8 mouse cellular contexts compared by ENCODE assay signal in genomic region chr15:86184071-86184470, GRCm38 (mm10). TPM values are rescaled to one million over a fixed set of nuclear protein-coding genes. Genes with fewer than 3 reads are reported as not detected.
A peak's percentile ranks its signal among the peaks of the same experiment; 100 is the strongest.
DNase-seq lines count a peak whose midpoint lies in the region; ATAC-seq and TF ChIP-seq lines count a peak whose summit lies in the region.

No protein-coding gene starts in this region.

- no peaks in the 10 kb centered on the region for H3K9me3 ChIP-seq in heart, embryonic 10.5 days
- H3K9me3 ChIP-seq in forebrain, postnatal 0 days (ENCODE audit: low read length): no peaks in the 10 kb centered on the region
- H3K9me3 ChIP-seq in liver, embryonic 14.5 days (ENCODE audit: control insufficient read depth, low read length): no peaks in the 10 kb centered on the region

- H3K4me2 ChIP-seq in forebrain, postnatal 0 days (ENCODE audit: low read depth): peak overlapping the region; percentile 87
- peak overlapping the region; percentile 69 for H3K4me2 ChIP-seq in liver, embryonic 14.5 days (ENCODE audit: low read depth)

- no peak for TF ChIP-seq EP300 in liver, embryonic 14.5 days (IDR thresholded peaks at IDR 0.05; ENCODE audit: low read depth)

- 57% methylated on average over 5 of the region's 5 CpGs for WGBS in heart, embryonic 10.5 days
- 69% methylated on average over 5 of the region's 5 CpGs for WGBS in forebrain, postnatal 0 days
- 38% methylated on average over 5 of the region's 5 CpGs for WGBS in liver, embryonic 14.5 days (ENCODE audit: insufficient replicate concordance)

- no peak for DNase-seq in heart, embryonic 10.5 days (ENCODE audit: low spot score)
- DNase-seq in heart, postnatal 10 days: no peak
- DNase-seq in B cell, adult 2 months: peak; percentile 33 to 46
- DNase-seq in forebrain, postnatal 0 days: no peak
- DNase-seq in liver, embryonic 14.5 days (ENCODE audit: low read depth in 3 of 3, low spot score in 3 of 3): no peak
- no peak for DNase-seq in layer of hippocampus, adult 9-11 months
- DNase-seq in gastrocnemius, adult 8-10 months (ENCODE audit: low spot score in 2 of 2): no peak

- no peak for ATAC-seq in forebrain, postnatal 0 days
- ATAC-seq in liver, embryonic 14.5 days (ENCODE audit: insufficient read depth): no peak
- ATAC-seq in megakaryocyte-erythroid progenitor cell, adult 5-6 weeks (replicated peaks; ENCODE audit: low FRiP score, low TSS enrichment, poor library complexity, severe bottlenecking): no peak

- H3K36me3 ChIP-seq in heart, embryonic 10.5 days: no peaks in the 10 kb centered on the region
- no peaks in the 10 kb centered on the region for H3K36me3 ChIP-seq in forebrain, postnatal 0 days (ENCODE audit: insufficient read depth)
- no peaks in the 10 kb centered on the region for H3K36me3 ChIP-seq in liver, embryonic 14.5 days (replicated peaks; ENCODE audit: control insufficient read depth, insufficient read depth, low read depth)

- H3K27me3 ChIP-seq in heart, embryonic 10.5 days (ENCODE audit: insufficient read depth, poor library complexity, severe bottlenecking): peaks cover 19% of the 10 kb centered on the region
- no peaks in the 10 kb centered on the region for H3K27me3 ChIP-seq in forebrain, postnatal 0 days (ENCODE audit: insufficient read depth, low read length)
- H3K27me3 ChIP-seq in liver, embryonic 14.5 days (ENCODE audit: control insufficient read depth, insufficient read depth, low read length): peaks cover 13% of the 10 kb centered on the region; the same call in 1 of the 2 replicates

- TF ChIP-seq CTCF in forebrain, postnatal 0 days (IDR thresholded peaks at IDR 0.05; ENCODE audit: low read depth): no peak
- TF ChIP-seq CTCF in liver, embryonic 14.5 days (IDR thresholded peaks at IDR 0.05; ENCODE audit: low read depth): no peak

- H3K9ac ChIP-seq in forebrain, postnatal 0 days: no peak overlapping the region
- H3K9ac ChIP-seq in liver, embryonic 14.5 days (replicated peaks): no peak overlapping the region

- intact Hi-C loops in heart, postnatal 10 days (cut with DNase I): no loop called here

- H3K4me3 ChIP-seq in heart, embryonic 10.5 days: peak overlapping the region; percentile 83
- peak overlapping the region; percentile 90; the same call in 1 of the 2 replicates for H3K4me3 ChIP-seq in forebrain, postnatal 0 days (ENCODE audit: low read depth, low read length)
- peak overlapping the region in 1 of 2 experiments; percentile 66; a peak in 3 of 4 replicates for H3K4me3 ChIP-seq in liver, embryonic 14.5 days (ENCODE audit: insufficient read depth in 1 of 2, low read depth in 2 of 2, low read length in 2 of 2)

- H3K4me1 ChIP-seq in heart, embryonic 10.5 days: peaks cover 55% of the 10 kb centered on the region
- peaks cover 14% of the 10 kb centered on the region; the same call in 1 of the 2 replicates for H3K4me1 ChIP-seq in forebrain, postnatal 0 days (ENCODE audit: insufficient read depth)
- H3K4me1 ChIP-seq in liver, embryonic 14.5 days (replicated peaks; ENCODE audit: control insufficient read depth in 2 of 2, insufficient read depth in 2 of 2, low read length in 1 of 2): peaks cover 0 to 3% of the 10 kb centered on the region in 2 experiments; a peak in 2 of 4 replicates

- no peak overlapping the region for H3K27ac ChIP-seq in heart, embryonic 10.5 days
- no peak overlapping the region; the same call in 1 of the 2 replicates for H3K27ac ChIP-seq in forebrain, postnatal 0 days (ENCODE audit: low read depth, low read length)
- H3K27ac ChIP-seq in liver, embryonic 14.5 days: no peak overlapping the region

RNA-seq across cellular contexts. Expression of gene Cerk, which starts 1.9 kb away (rescaled TPM):
- 8.3 and 10.3 TPM in 2 replicates for polyA plus RNA-seq in heart, embryonic 10.5 days (2016; fragmentation: Nextera tagmentation; extraction: Ambion mirVana)
- total RNA-seq in heart, postnatal 10 days (2021): 10 to 100 TPM; 40.4 to 45.9 TPM
- total RNA-seq in forebrain, postnatal 0 days (2014; rRNA removed): 31.7 and 32.9 TPM in 2 replicates
- polyA plus RNA-seq in forebrain, postnatal 0 days (2015; fragmentation: Nextera tagmentation; extraction: Ambion mirVana): 14.5 and 18.0 TPM in 2 replicates
- 2.4 and 2.9 TPM in 2 replicates for polyA plus RNA-seq in liver, embryonic 14.5 days (2012; rRNA removed)
- 2.7 and 3.3 TPM in 2 replicates for polyA plus RNA-seq in liver, embryonic 14.5 days (2014; fragmentation: Nextera tagmentation; extraction: Ambion mirVana)
- total RNA-seq in gastrocnemius, adult 8-10 months (2022): 1 to 10 TPM; 3.2 to 4.4 (median 3.8) TPM
- 5.6 and 7.1 TPM in 2 replicates for total RNA-seq in megakaryocyte-erythroid progenitor cell, adult 5-6 weeks (2014; fragmentation: Nextera tagmentation)
- total RNA-seq in megakaryocyte-erythroid progenitor cell, adult 5-6 weeks (2017): 3.5 and 6.1 TPM in 2 replicates

RNA-seq across cellular contexts. Expression of gene Tbc1d22a, which starts 30.2 kb away (rescaled TPM):
- polyA plus RNA-seq in heart, embryonic 10.5 days (2016; fragmentation: Nextera tagmentation; extraction: Ambion mirVana): 9.5 and 11.6 TPM in 2 replicates
- 10 to 100 TPM; 19.0 to 23.1 TPM for total RNA-seq in heart, postnatal 10 days (2021)
- 20.5 and 22.1 TPM in 2 replicates for total RNA-seq in forebrain, postnatal 0 days (2014; rRNA removed)
- polyA plus RNA-seq in forebrain, postnatal 0 days (2015; fragmentation: Nextera tagmentation; extraction: Ambion mirVana): 12.1 and 13.1 TPM in 2 replicates
- polyA plus RNA-seq in liver, embryonic 14.5 days (2012; rRNA removed): 5.8 and 6.4 TPM in 2 replicates
- 4.1 and 4.9 TPM in 2 replicates for polyA plus RNA-seq in liver, embryonic 14.5 days (2014; fragmentation: Nextera tagmentation; extraction: Ambion mirVana)
- 10 to 100 TPM; 14.7 to 15.7 (median 15.3) TPM for total RNA-seq in gastrocnemius, adult 8-10 months (2022)
- total RNA-seq in megakaryocyte-erythroid progenitor cell, adult 5-6 weeks (2014; fragmentation: Nextera tagmentation): 13.0 and 13.7 TPM in 2 replicates
- total RNA-seq in megakaryocyte-erythroid progenitor cell, adult 5-6 weeks (2017): 12.5 and 13.5 TPM in 2 replicates

Comparison
In these comparisons a context has a peak if more than half of its experiments do, and no peak if none do; other contexts are left out.
1. DNase-seq: peak in B cell, adult 2 months (2 of 2); none in heart, embryonic 10.5 days (single experiment), heart, postnatal 10 days (0 of 2), forebrain, postnatal 0 days (single experiment), liver, embryonic 14.5 days (0 of 3), layer of hippocampus, adult 9-11 months (single experiment) and gastrocnemius, adult 8-10 months (0 of 2).